Mouse (Mus musculus) heart, adult 2 months (tissue): ENCODE results near the gene Smtnl1.
"Not testable (repeated sequence)": the region's sequence is repeated elsewhere in the genome, so short reads cannot be mapped to it uniquely, and the experiment has no call there.

Experiments
- EP300 ChIP-seq: fragments of 200-500 bp; IDR thresholded peaks from 2 replicates; pipeline ENCODE4 v1.6.1; 2011; ENCODE audit warnings: low read depth, low read length, control low read depth; ENCODE audit not compliant: insufficient read depth
- POLR2A ChIP-seq: fragments of 200-500 bp; IDR thresholded peaks from 2 replicates; pipeline ENCODE4 v1.6.1; 2011; ENCODE audit warnings: mild to moderate bottlenecking, low read depth, low read length, control low read depth; ENCODE audit not compliant: insufficient read depth

- TF ChIP-seq POLR2A, EP300: not testable (repeated sequence)
Measured at GRCm38 (mm10) chr2:84801223-84801622, 21.2 kb downstream of the Smtnl1 start.
